8 mouse cellular contexts compared by ENCODE assay signal in the genomic region with DNA sequence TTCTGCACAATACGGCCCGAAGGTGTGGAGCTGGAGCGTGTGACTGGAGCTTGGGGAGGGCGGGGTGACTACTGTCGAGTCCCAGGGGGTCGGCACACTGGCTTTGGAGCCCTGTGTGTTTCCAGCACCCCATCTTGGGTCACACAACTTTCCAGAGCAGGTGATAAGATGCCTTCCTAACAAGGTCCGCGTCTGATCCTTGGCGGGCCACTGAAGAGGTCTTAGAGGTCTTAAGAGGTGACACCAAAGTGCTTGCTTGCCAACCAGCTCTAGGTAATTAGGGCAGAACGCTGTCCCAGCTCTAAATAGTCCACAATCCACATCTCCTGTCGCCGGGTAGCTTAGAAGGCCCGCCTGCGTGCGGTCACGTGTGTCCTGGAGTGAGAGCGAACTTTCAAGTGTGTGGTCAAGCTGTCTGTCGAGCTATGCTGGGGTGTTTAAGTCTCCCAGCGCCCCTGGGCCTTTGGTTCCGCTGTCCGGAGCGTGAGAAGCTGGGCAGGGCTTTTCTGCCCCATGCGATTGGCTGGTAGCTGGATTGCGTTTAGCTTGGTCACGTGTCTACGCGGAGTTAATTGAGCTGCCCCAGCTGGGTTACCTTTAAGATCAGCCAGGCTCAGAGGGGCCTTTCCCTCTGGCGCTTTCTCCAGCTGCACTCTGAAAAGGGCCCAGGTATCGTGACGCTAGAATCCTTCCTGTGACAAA. TPM values are rescaled to one million over a fixed set of nuclear protein-coding genes. Genes with fewer than 3 reads are reported as not detected.
A peak's percentile ranks its signal among the peaks of the same experiment; 100 is the strongest.
DNase-seq lines count a peak whose midpoint lies in the region; ATAC-seq lines count a peak whose summit lies in the region.

No protein-coding gene starts in this region.

- H3K4me3 ChIP-seq in hindbrain, embryonic 12.5 days, result peak overlapping the region; percentile 81
- peak overlapping the region; percentile 72 for H3K4me3 ChIP-seq in lung, embryonic 15.5 days

- peak; percentile 29 for ATAC-seq in hindbrain, embryonic 12.5 days (ENCODE audit: low FRiP score)
- peak; percentile 77 for ATAC-seq in lung, embryonic 15.5 days (ENCODE audit: borderline replicate concordance, extremely low read depth, low FRiP score, low TSS enrichment)
- no peak for ATAC-seq in CD4-positive, CD25-positive, alpha-beta regulatory T cell, adult 4 months

- H3K27me3 ChIP-seq in hindbrain, embryonic 12.5 days, result no peaks in the 10 kb centered on the region; the same call in none of the 2 replicates
- peaks cover 23% of the 10 kb centered on the region for H3K27me3 ChIP-seq in lung, embryonic 15.5 days

- peaks cover 19% of the 10 kb centered on the region for H3K4me1 ChIP-seq in hindbrain, embryonic 12.5 days
- peaks cover 13% of the 10 kb centered on the region; the same call in 1 of the 2 replicates for H3K4me1 ChIP-seq in lung, embryonic 15.5 days

- no peaks in the 10 kb centered on the region for H3K9me3 ChIP-seq in hindbrain, embryonic 12.5 days (replicated peaks)
- H3K9me3 ChIP-seq in lung, embryonic 15.5 days, result no peaks in the 10 kb centered on the region

- H3K36me3 ChIP-seq in hindbrain, embryonic 12.5 days, result no peaks in the 10 kb centered on the region
- no peaks in the 10 kb centered on the region for H3K36me3 ChIP-seq in lung, embryonic 15.5 days

- WGBS in hindbrain, embryonic 12.5 days, result under 1% methylated on average over 30 of the region's 30 CpGs
- under 1% methylated on average over 30 of the region's 30 CpGs for WGBS in lung, embryonic 15.5 days

- DNase-seq in ZHBTc4 (ENCODE audit: low read depth, low spot score), result peak; percentile 59
- DNase-seq in cerebellum, postnatal 25 days, result peak; percentile 77 to 79
- DNase-seq in frontal cortex, postnatal 25 days (ENCODE audit: low spot score in 2 of 2), result peak; percentile 32 to 56
- DNase-seq in layer of hippocampus, postnatal 14 days (ENCODE audit: low spot score in 2 of 2), result peak; percentile 42 to 54
- DNase-seq in ovary, postnatal 14 days (ENCODE audit: low spot score), result peak; percentile 31

- peak overlapping the region; percentile 93 for H3K27ac ChIP-seq in hindbrain, embryonic 12.5 days
- H3K27ac ChIP-seq in lung, embryonic 15.5 days, result peak overlapping the region; percentile 70

- H3K4me2 ChIP-seq in hindbrain, embryonic 12.5 days (replicated peaks), result peak overlapping the region; percentile 93
- H3K4me2 ChIP-seq in lung, embryonic 15.5 days, result peak overlapping the region; percentile 96

- peak overlapping the region; percentile 84 for H3K9ac ChIP-seq in hindbrain, embryonic 12.5 days
- peak overlapping the region; percentile 63 for H3K9ac ChIP-seq in lung, embryonic 15.5 days

RNA-seq across cellular contexts. Expression of gene Vldlr, which starts 2.4 kb away (rescaled TPM):
- 12.6 and 14.1 TPM in 2 replicates for polyA plus RNA-seq in hindbrain, embryonic 12.5 days (2016; fragmentation: Nextera tagmentation; extraction: Ambion mirVana)
- 10 to 100 TPM; 49.5 to 50.4 TPM for total RNA-seq in layer of hippocampus, postnatal 14 days (2021)
- polyA plus RNA-seq in lung, embryonic 15.5 days (2015; fragmentation: Nextera tagmentation; extraction: Ambion mirVana), result 25.2 and 28.8 TPM in 2 replicates
- polyA plus RNA-seq in CD4-positive, CD25-positive, alpha-beta regulatory T cell, adult 4 months (2017; shearing (Covaris generic)), result not detected

Comparison
In these comparisons a context has a peak if more than half of its experiments do, and no peak if none do; other contexts are left out.
1. RNA of gene Vldlr, which starts 2.4 kb away (polyA plus RNA-seq): 25.2 to 28.8 TPM in lung, embryonic 15.5 days and 12.6 to 14.1 TPM in hindbrain, embryonic 12.5 days; not detected in CD4-positive, CD25-positive, alpha-beta regulatory T cell, adult 4 months; every median in the first group is over 10 times any median in the second.
2. Peak in every context shown above with its lines, with median percentiles within 50 percentile points of each other: DNase-seq.